ENCODE assay signal across 23 mouse cellular contexts in the genomic region with DNA sequence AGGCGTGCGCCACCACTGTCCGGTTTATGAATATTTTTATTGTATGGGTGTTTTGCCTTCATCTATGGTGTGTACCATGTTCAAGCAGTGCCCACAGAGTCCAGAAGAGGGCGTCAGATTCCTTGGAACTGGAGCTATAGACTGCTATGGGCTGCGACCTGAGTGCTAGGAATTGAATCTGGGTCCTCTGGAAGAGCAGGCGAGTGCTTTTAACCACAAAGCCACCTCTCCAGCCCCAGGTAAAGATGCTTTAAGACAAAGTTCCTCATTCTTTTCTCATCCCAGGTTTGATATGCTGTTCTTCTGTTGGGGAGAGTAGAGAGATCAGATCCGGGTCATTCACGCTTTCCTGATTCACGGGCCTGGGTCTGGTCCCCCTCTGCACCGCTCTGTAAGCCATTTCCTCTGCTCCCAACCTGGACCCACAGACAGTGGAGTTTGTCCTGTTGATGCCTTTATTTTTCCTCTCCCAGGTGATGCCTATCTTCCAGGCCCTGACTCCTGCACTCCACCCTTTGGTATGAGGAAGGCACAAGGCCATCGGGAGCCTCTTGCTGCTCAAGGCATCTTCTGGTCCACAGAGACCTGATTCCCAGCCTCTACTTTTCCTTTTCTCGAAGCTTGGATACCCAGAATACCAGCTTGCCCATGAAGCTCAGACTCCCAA. TPM values are rescaled to one million over a fixed set of nuclear protein-coding genes. Genes with fewer than 3 reads are reported as not detected.
DNase-seq lines count a peak whose midpoint lies in the region; ATAC-seq and TF ChIP-seq lines count a peak whose summit lies in the region.
"Had no signal": no experiment of that assay in that cellular context is flagged by ENCODE, and none has a peak within 500 bp of the region (broad histone marks: within the 10 kb centered on the region; RNA-seq: fewer than 3 reads in every experiment).

No protein-coding gene starts in this region.

- TF ChIP-seq RAD21 in MEL (IDR thresholded peaks at IDR 0.05; ENCODE audit: low read depth, low read length), result no peak

- no peak for ATAC-seq in forebrain, embryonic 13.5 days
- ATAC-seq: activated CD4-positive, CD25-positive, alpha-beta regulatory T cell, adult 4 months had no signal

- no peaks in the 10 kb centered on the region for H3K4me1 ChIP-seq in heart, embryonic 10.5 days
- H3K4me1 ChIP-seq in MEL (ENCODE audit: control insufficient read depth in 1 of 2, insufficient read depth in 2 of 2, low read length in 2 of 2), result peaks cover 0 to 3% of the 10 kb centered on the region in 2 experiments; a peak in 1 of 4 replicates
- H3K4me1 ChIP-seq in forebrain, embryonic 13.5 days, result no peaks in the 10 kb centered on the region
- H3K4me1 ChIP-seq: embryonic facial prominence, embryonic 15.5 days; forebrain, embryonic 10.5 days; forebrain, embryonic 15.5 days; heart, embryonic 12.5 days; hindbrain, embryonic 12.5 days had no signal

- no peak overlapping the region for H3K4me3 ChIP-seq in heart, embryonic 10.5 days
- H3K4me3 ChIP-seq in MEL (ENCODE audit: control insufficient read depth in 1 of 2, insufficient read depth in 1 of 2, low read depth in 2 of 2, low read length in 2 of 2), result no peak overlapping the region
- no peak overlapping the region for H3K4me3 ChIP-seq in forebrain, embryonic 13.5 days
- H3K4me3 ChIP-seq: embryonic facial prominence, embryonic 15.5 days; erythroblast, embryonic 14.5 days; forebrain, embryonic 10.5 days; forebrain, embryonic 15.5 days; heart, adult 2 months; heart, embryonic 12.5 days; hindbrain, embryonic 12.5 days had no signal

- H3K4me2 ChIP-seq in forebrain, embryonic 13.5 days, result no peak overlapping the region
- H3K4me2 ChIP-seq: embryonic facial prominence, embryonic 15.5 days; forebrain, embryonic 15.5 days; heart, embryonic 12.5 days; hindbrain, embryonic 12.5 days had no signal

- no peaks in the 10 kb centered on the region for H3K9me3 ChIP-seq in heart, embryonic 10.5 days
- H3K9me3 ChIP-seq in MEL (replicated peaks; ENCODE audit: insufficient read depth, low read length), result no peaks in the 10 kb centered on the region
- H3K9me3 ChIP-seq in forebrain, embryonic 13.5 days (replicated peaks), result no peaks in the 10 kb centered on the region
- H3K9me3 ChIP-seq: forebrain, embryonic 10.5 days; forebrain, embryonic 15.5 days; hindbrain, embryonic 12.5 days had no signal

- no peak for TF ChIP-seq POLR2A in MEL (IDR thresholded peaks at IDR 0.05; ENCODE audit: control insufficient read depth in 1 of 2, insufficient read depth in 1 of 2, low read depth in 1 of 2, low read length in 2 of 2, poor library complexity in 1 of 2)

- H3K27me3 ChIP-seq in heart, embryonic 10.5 days (ENCODE audit: insufficient read depth, poor library complexity, severe bottlenecking), result peaks cover 11% of the 10 kb centered on the region
- no peaks in the 10 kb centered on the region for H3K27me3 ChIP-seq in MEL (ENCODE audit: control insufficient read depth in 1 of 2, insufficient read depth in 2 of 2, low read length in 2 of 2)
- no peaks in the 10 kb centered on the region for H3K27me3 ChIP-seq in forebrain, embryonic 13.5 days
- H3K27me3 ChIP-seq: forebrain, embryonic 15.5 days; hindbrain, embryonic 12.5 days had no signal

- intact Hi-C loops in heart, postnatal 14 days (cut with DNase I), result loop anchor here (10.0 kb wide), 1 partner anchor 362 kb away; no protein-coding TSS in a partner anchor

- no peaks in the 10 kb centered on the region for H3K36me3 ChIP-seq in heart, embryonic 10.5 days
- no peaks in the 10 kb centered on the region for H3K36me3 ChIP-seq in MEL (ENCODE audit: control insufficient read depth in 1 of 2, insufficient read depth in 2 of 2, low read length in 2 of 2)
- H3K36me3 ChIP-seq in forebrain, embryonic 13.5 days (ENCODE audit: poor library complexity, severe bottlenecking), result no peaks in the 10 kb centered on the region
- H3K36me3 ChIP-seq: embryonic facial prominence, embryonic 15.5 days; forebrain, embryonic 10.5 days; forebrain, embryonic 15.5 days; heart, embryonic 12.5 days; hindbrain, embryonic 12.5 days had no signal

- 85% methylated on average over 12 of the region's 12 CpGs for WGBS in heart, embryonic 10.5 days
- 90% methylated on average over 12 of the region's 12 CpGs for WGBS in forebrain, embryonic 13.5 days

- no peaks in the 10 kb centered on the region for H3K79me2 ChIP-seq in MEL (ENCODE audit: control insufficient read depth, insufficient read depth, low read length, poor library complexity)

- H3K27ac ChIP-seq in heart, embryonic 10.5 days, result no peak overlapping the region
- no peak overlapping the region for H3K27ac ChIP-seq in MEL (ENCODE audit: control insufficient read depth, low read depth, low read length)
- H3K27ac ChIP-seq in forebrain, embryonic 13.5 days, result no peak overlapping the region
- H3K27ac ChIP-seq: embryonic facial prominence, embryonic 15.5 days; forebrain, embryonic 10.5 days; forebrain, embryonic 15.5 days; heart, adult 2 months; hindbrain, embryonic 12.5 days had no signal

- peak; percentile 26 to 53; a peak in 2 of 4 replicates for TF ChIP-seq EP300 in MEL (IDR thresholded peaks at IDR 0.05; ENCODE audit: low read depth in 1 of 2, low read length in 2 of 2)

- DNase-seq in heart, embryonic 10.5 days (ENCODE audit: low spot score), result peak; percentile 28
- DNase-seq in heart, postnatal 14 days, result no peak
- peak; percentile 69 for DNase-seq in MEL (ENCODE audit: low read depth, low spot score)
- DNase-seq in MEL-GATA-1-ER (ENCODE audit: extremely low read depth, low read depth), result peak; percentile 53
- peak; percentile 29 for DNase-seq in induced T-regulatory cell, adult 2 months (ENCODE audit: low read depth)
- DNase-seq in spleen, adult 18-20 months, result no peak
- DNase-seq: adrenal gland, postnatal 25 days; cerebellum, adult 18-20 months; cerebellum, adult 9-11 months; cerebellum, postnatal 36 days; gastrocnemius, postnatal 10 days; heart, adult 2 months; heart, postnatal 4 days; kidney, adult 11 months; kidney, adult 9 months had no signal

- no peak overlapping the region for H3K9ac ChIP-seq in MEL (ENCODE audit: control insufficient read depth, low read depth, low read length, poor library complexity, severe bottlenecking)
- H3K9ac ChIP-seq in forebrain, embryonic 13.5 days, result no peak overlapping the region
- H3K9ac ChIP-seq: embryonic facial prominence, embryonic 15.5 days; forebrain, embryonic 15.5 days; heart, embryonic 12.5 days; hindbrain, embryonic 12.5 days had no signal

- peak; percentile 6 to 24 (median 18); a peak in 3 of 6 replicates for TF ChIP-seq CTCF in MEL (IDR thresholded peaks at IDR 0.05 in 2 of 3, conservative IDR thresholded peaks at IDR 0.05 in 1 of 3; ENCODE audit: control insufficient read depth in 1 of 3, insufficient read depth in 1 of 3, low read depth in 2 of 3, low read length in 3 of 3, poor library complexity in 1 of 3, severe bottlenecking in 1 of 3)

TF ChIP-seq in MEL, 35 proteins besides CTCF, POLR2A, EP300 and RAD21:
- TF ChIP-seq TCF12 (IDR thresholded peaks at IDR 0.05; ENCODE audit: low read depth, low read length) (0 out of 2 replicates have a peak, but pooled peaks have one; percentile 27), CHD1 (IDR thresholded peaks at IDR 0.05; ENCODE audit: low read depth, low read length) (no peak), USF2 (IDR thresholded peaks at IDR 0.05; ENCODE audit: borderline replicate concordance in 1 of 2, insufficient read depth in 1 of 2, low read depth in 1 of 2, low read length in 2 of 2) (no peak), TBP (IDR thresholded peaks at IDR 0.05; ENCODE audit: low read depth, low read length) (peak; percentile 91), RCOR1 (IDR thresholded peaks at IDR 0.05; ENCODE audit: low read depth, low read length) (peak; percentile 89), GATA1 (IDR thresholded peaks at IDR 0.05; ENCODE audit: low read depth, low read length) (peak; percentile 57; the same call in 1 of the 2 replicates), SIN3A (IDR thresholded peaks at IDR 0.05; ENCODE audit: low read length) (0 out of 2 replicates have a peak, but pooled peaks have one; percentile 23), TAL1 (IDR thresholded peaks at IDR 0.05; ENCODE audit: low read length) (peak; percentile 24; the same call in 1 of the 2 replicates)
TF ChIP-seq in MEL: peak in this region for 6.

RNA-seq across cellular contexts. Expression of gene Grid1, which starts 43.1 kb away (rescaled TPM):
- polyA plus RNA-seq in heart, embryonic 10.5 days (2016; fragmentation: Nextera tagmentation; extraction: Ambion mirVana), result 0.16 and 0.59 TPM in 2 replicates
- total RNA-seq in heart, postnatal 14 days (2021), result not detected
- not detected in 2 replicates for total RNA-seq in MEL (2012; rRNA removed)
- polyA plus RNA-seq in MEL (2012; ENCODE audit: insufficient read depth in 1 of 2, insufficient read length in 2 of 2, low read depth in 1 of 2, low replicate concordance in 2 of 2, missing spikeins in 1 of 2), result not detected
- polyA plus RNA-seq in forebrain, embryonic 13.5 days (2015; fragmentation: Nextera tagmentation; extraction: Ambion mirVana), result 1.2 and 1.7 TPM in 2 replicates
- total RNA-seq: heart, adult 2 months had no signal
- polyA plus RNA-seq: activated CD4-positive, CD25-positive, alpha-beta regulatory T cell, adult 4 months; erythroblast, embryonic 14.5 days had no signal

Comparison
In these comparisons a context has a peak if more than half of its experiments do, and no peak if none do; other contexts are left out.
1. DNase-seq: peak in heart, embryonic 10.5 days (single experiment), MEL (single experiment), MEL-GATA-1-ER (single experiment) and induced T-regulatory cell, adult 2 months (single experiment); none in heart, postnatal 14 days (0 of 2) and spleen, adult 18-20 months (0 of 2).